Mouse (Mus musculus): ENCODE results near the gene Als2cl. TPM values are rescaled to one million over a fixed set of nuclear protein-coding genes. Genes with fewer than 3 reads are reported as not detected.

Als2cl gene
- 1 to 10 TPM in 1 of 2 experiments, under 1 TPM in 1; 0.39 to 1.1 TPM for total RNA-seq (2023)

GRCm38 (mm10) chr9:110879191-110879920 lies at the start of gene Als2cl:
Gene Als2cl, plus strand, starts transcription at chr9:110879870.

GRCm38 (mm10) chr9:110834411-110834810 lies 45.3 kb upstream of the Als2cl start, which contains the start of gene Prss45:
Gene Prss45, plus strand, starts transcription at chr9:110834588.

GRCm38 (mm10) chr9:110844206-110844605 lies 35.5 kb upstream of the Als2cl start, which contains the start of gene Prss46:
Gene Prss46, plus strand, starts transcription at chr9:110844506.

GRCm38 (mm10) chr9:110857781-110858472 lies 21.7 kb upstream of the Als2cl start, which contains the start of gene Prss50:
Gene Prss50, plus strand, starts transcription at chr9:110857967.

GRCm38 (mm10) chr9:110879998-110880561 lies 410 bp downstream of the Als2cl start, which contains the start of gene Tmie:
Gene Tmie, minus strand, starts transcription at chr9:110880113.

GRCm38 (mm10) chr9:110916786-110917185 lies 37.1 kb downstream of the Als2cl start, which contains the start of gene Fam240a:
Gene Fam240a, minus strand, starts transcription at chr9:110916861.

GRCm38 (mm10) chr9:110945926-110946325 lies 66.3 kb downstream of the Als2cl start, which contains the start of gene Tdgf1:
Gene Tdgf1, minus strand, starts transcription at chr9:110946158.

Other genes with a start within 250 kb of the Als2cl start
- 100 to 1,000 TPM; 266 to 300 TPM for gene Nbeal2, start 225.7 kb upstream of the Als2cl start, total RNA-seq (2023)
- 100 to 1,000 TPM; 128 to 154 TPM for gene Ccdc12, start 223.4 kb upstream of the Als2cl start, total RNA-seq (2023)
- gene Myl3, start 138.0 kb upstream of the Als2cl start, total RNA-seq (2023): under 1 TPM in 1 of 2 experiments, not detected in 1; 0.50 TPM
- gene Pth1r, start 132.7 kb upstream of the Als2cl start, total RNA-seq (2023): 1 to 10 TPM; 1.2 to 1.5 TPM
- not detected for gene Prss42, start 81.7 kb upstream of the Als2cl start, total RNA-seq (2023)
- not detected for gene Prss44, start 65.9 kb upstream of the Als2cl start, total RNA-seq (2023)
- gene Prss43, start 53.2 kb upstream of the Als2cl start, total RNA-seq (2023): not detected
- not detected for gene Prss45, start 45.3 kb upstream of the Als2cl start, total RNA-seq (2023)
- not detected for gene Prss46, start 35.4 kb upstream of the Als2cl start, total RNA-seq (2023)
- gene Prss50, start 21.9 kb upstream of the Als2cl start, total RNA-seq (2023): 1 to 10 TPM; 2.2 to 2.6 TPM
- under 1 TPM; 0.13 to 0.57 TPM for gene Tmie, start 243 bp downstream of the Als2cl start, total RNA-seq (2023)
- gene Fam240a, start 37.0 kb downstream of the Als2cl start, total RNA-seq (2023): not detected
- gene Tdgf1, start 66.3 kb downstream of the Als2cl start, total RNA-seq (2023): not detected
- not detected for gene Lrrc2, start 71.7 kb downstream of the Als2cl start, total RNA-seq (2023)
- not detected for gene Rtp3, start 110.7 kb downstream of the Als2cl start, total RNA-seq (2023)
- gene Ltf, start 139.4 kb downstream of the Als2cl start, total RNA-seq (2023): over 10,000 TPM; 11,591 to 11,669 TPM
- gene Ccrl2, start 177.6 kb downstream of the Als2cl start, total RNA-seq (2023): 100 to 1,000 TPM in 1 of 2 experiments, 10 to 100 TPM in 1; 86.9 to 116 TPM
- 100 to 1,000 TPM in 1 of 2 experiments, 10 to 100 TPM in 1; 92.2 to 112 TPM for gene Lrrfip2, start 237.7 kb downstream of the Als2cl start, total RNA-seq (2023)